Mouse (Mus musculus): Measurements from ENCODE around the gene Efl1. TPM values are rescaled to one million over a fixed set of nuclear protein-coding genes. Genes with fewer than 3 reads are reported as not detected.

Efl1 gene
- polyA plus RNA-seq, 1 experiment from 2014 or later: 21.1 TPM

GRCm38 (mm10) chr7:82811140-82811851 is 162.9 kb downstream of the Efl1 start:
- peak overlapping the region; percentile 74 for H3K27ac ChIP-seq (ENCODE audit: low read length)

GRCm38 (mm10) chr7:82812186-82813155 is 164.1 kb downstream of the Efl1 start:
- no peaks in the 10 kb centered on the region for H3K36me3 ChIP-seq (ENCODE audit: control insufficient read depth, insufficient read depth, low read length)
- H3K4me3 ChIP-seq (ENCODE audit: low read length): no peak overlapping the region
- no peaks in the 10 kb centered on the region; the same call in 1 of the 2 replicates for H3K9me3 ChIP-seq (ENCODE audit: control insufficient read depth, low read length)
- peak overlapping the region; percentile 41; the same call in 1 of the 2 replicates for H3K4me2 ChIP-seq (ENCODE audit: low read depth, low read length)
- no peak overlapping the region for H3K9ac ChIP-seq (ENCODE audit: low read length)
- H3K27ac ChIP-seq (ENCODE audit: low read length): peak overlapping the region; percentile 74
- no peaks in the 10 kb centered on the region for H3K27me3 ChIP-seq (ENCODE audit: control insufficient read depth, insufficient read depth, low read depth, low read length)
- ATAC-seq (ENCODE audit: low read depth): peak; percentile 48
- 60% methylated on average over 19 of the region's 19 CpGs for WGBS
- peaks cover 15% of the 10 kb centered on the region for H3K4me1 ChIP-seq (replicated peaks; ENCODE audit: control insufficient read depth, insufficient read depth, low read length)

More at GRCm38 (mm10) chr7:82811140-82811851, 162.9 kb downstream of the Efl1 start:
- 0 out of 2 replicates have a peak overlapping the region, but pooled peaks have one; percentile 26 for H3K9ac ChIP-seq (ENCODE audit: low read length)
- peak; percentile 83 for ATAC-seq (ENCODE audit: low read depth)
- peak overlapping the region; percentile 41 for H3K4me2 ChIP-seq (ENCODE audit: low read depth, low read length)
- peak overlapping the region; percentile 15; the same call in 1 of the 2 replicates for H3K4me3 ChIP-seq (ENCODE audit: low read length)
- H3K36me3 ChIP-seq (ENCODE audit: control insufficient read depth, insufficient read depth, low read length): no peaks in the 10 kb centered on the region
- H3K9me3 ChIP-seq (ENCODE audit: control insufficient read depth, low read length): no peaks in the 10 kb centered on the region
- peaks cover 15% of the 10 kb centered on the region for H3K4me1 ChIP-seq (replicated peaks; ENCODE audit: control insufficient read depth, insufficient read depth, low read length)
- WGBS: 20% methylated on average over 19 of the region's 19 CpGs
- no peaks in the 10 kb centered on the region for H3K27me3 ChIP-seq (ENCODE audit: control insufficient read depth, insufficient read depth, low read depth, low read length)

GRCm38 (mm10) chr7:82819541-82819940 is 171.1 kb downstream of the Efl1 start:
- 87% methylated on average over 7 of the region's 7 CpGs for WGBS
- no peak for ATAC-seq (ENCODE audit: low read depth)
- Histone ChIP-seq H3K9me3 (ENCODE audit: control insufficient read depth, low read length) (no peaks in the 10 kb centered on the region; the same call in 1 of the 2 replicates), H3K27ac (ENCODE audit: low read length) (no peak overlapping the region), H3K4me2 (ENCODE audit: low read depth, low read length) (no peak overlapping the region), H3K27me3 (ENCODE audit: control insufficient read depth, insufficient read depth, low read depth, low read length) (no peaks in the 10 kb centered on the region), H3K4me1 (replicated peaks; ENCODE audit: control insufficient read depth, insufficient read depth, low read length) (no peaks in the 10 kb centered on the region), H3K4me3 (ENCODE audit: low read length) (no peak overlapping the region), H3K36me3 (ENCODE audit: control insufficient read depth, insufficient read depth, low read length) (no peaks in the 10 kb centered on the region), H3K9ac (ENCODE audit: low read length) (no peak overlapping the region)

GRCm38 (mm10) chr7:82820661-82821060 is 172.2 kb downstream of the Efl1 start:
- H3K4me3 ChIP-seq (ENCODE audit: low read length): no peak overlapping the region
- H3K27me3 ChIP-seq (ENCODE audit: control insufficient read depth, insufficient read depth, low read depth, low read length): no peaks in the 10 kb centered on the region
- no peak overlapping the region for H3K27ac ChIP-seq (ENCODE audit: low read length)
- 45% methylated on average over 4 of the region's 4 CpGs for WGBS
- H3K4me2 ChIP-seq (ENCODE audit: low read depth, low read length): no peak overlapping the region
- H3K4me1 ChIP-seq (replicated peaks; ENCODE audit: control insufficient read depth, insufficient read depth, low read length): no peaks in the 10 kb centered on the region
- no peak for ATAC-seq (ENCODE audit: low read depth)
- H3K36me3 ChIP-seq (ENCODE audit: control insufficient read depth, insufficient read depth, low read length): no peaks in the 10 kb centered on the region
- no peak overlapping the region for H3K9ac ChIP-seq (ENCODE audit: low read length)
- no peaks in the 10 kb centered on the region; the same call in 1 of the 2 replicates for H3K9me3 ChIP-seq (ENCODE audit: control insufficient read depth, low read length)

GRCm38 (mm10) chr7:82821501-82821900 is 173.1 kb downstream of the Efl1 start:
- Histone ChIP-seq H3K4me3 (ENCODE audit: low read length) (no peak overlapping the region), H3K4me2 (ENCODE audit: low read depth, low read length) (no peak overlapping the region), H3K36me3 (ENCODE audit: control insufficient read depth, insufficient read depth, low read length) (no peaks in the 10 kb centered on the region), H3K9me3 (ENCODE audit: control insufficient read depth, low read length) (no peaks in the 10 kb centered on the region; the same call in 1 of the 2 replicates), H3K9ac (ENCODE audit: low read length) (no peak overlapping the region), H3K27me3 (ENCODE audit: control insufficient read depth, insufficient read depth, low read depth, low read length) (no peaks in the 10 kb centered on the region), H3K4me1 (replicated peaks; ENCODE audit: control insufficient read depth, insufficient read depth, low read length) (no peaks in the 10 kb centered on the region), H3K27ac (ENCODE audit: low read length) (no peak overlapping the region)
- no peak for ATAC-seq (ENCODE audit: low read depth)
- 78% methylated on average over 3 of the region's 3 CpGs for WGBS

GRCm38 (mm10) chr7:82822528-82822927 is 174.1 kb downstream of the Efl1 start:
- peak; percentile 54; the same call in 1 of the 2 replicates for ATAC-seq (ENCODE audit: low read depth)
- WGBS: 42% methylated on average over 1 of the region's 1 CpGs
- Histone ChIP-seq H3K4me3 (ENCODE audit: low read length) (no peak overlapping the region), H3K27ac (ENCODE audit: low read length) (no peak overlapping the region), H3K36me3 (ENCODE audit: control insufficient read depth, insufficient read depth, low read length) (no peaks in the 10 kb centered on the region), H3K27me3 (ENCODE audit: control insufficient read depth, insufficient read depth, low read depth, low read length) (no peaks in the 10 kb centered on the region), H3K9ac (ENCODE audit: low read length) (no peak overlapping the region), H3K4me2 (ENCODE audit: low read depth, low read length) (no peak overlapping the region), H3K9me3 (ENCODE audit: control insufficient read depth, low read length) (no peaks in the 10 kb centered on the region), H3K4me1 (replicated peaks; ENCODE audit: control insufficient read depth, insufficient read depth, low read length) (no peaks in the 10 kb centered on the region)

Other genes with a start within 250 kb of the Efl1 start
- 12.0 and 12.7 TPM in 2 replicates for gene Saxo2, start 86 bp upstream of the Efl1 start, polyA plus RNA-seq (2015; fragmentation: Nextera tagmentation; extraction: Ambion mirVana)
- 8.5 and 8.7 TPM in 2 replicates for gene Mex3b, start 218.7 kb downstream of the Efl1 start, polyA plus RNA-seq (2015; fragmentation: Nextera tagmentation; extraction: Ambion mirVana)

All from lung, embryonic 16.5 days (tissue).